Mouse (Mus musculus) C2C12 (cell line): Measurements from ENCODE around the gene Thap3. TPM values are rescaled to one million over a fixed set of nuclear protein-coding genes. Genes with fewer than 3 reads are reported as not detected.

Source experiments
- H3K27me3 ChIP-seq: one replicate; pipeline ENCODE4 v1.6.1; 2011; ENCODE audit not compliant: control insufficient read depth, insufficient read depth, insufficient read length
- H3K36me3 ChIP-seq: one replicate; pipeline ENCODE4 v1.6.1; 2011; ENCODE audit not compliant: control insufficient read depth, insufficient read depth
- H3K4me3 ChIP-seq: one replicate; pipeline ENCODE4 v1.5.1; 2011; ENCODE audit warnings: mild to moderate bottlenecking, control low read depth; ENCODE audit not compliant: poor library complexity, insufficient read depth, severe bottlenecking
- H3K79me2 ChIP-seq: one replicate; pipeline ENCODE4 v1.6.1; 2011; ENCODE audit not compliant: control insufficient read depth, insufficient read depth
- H3K79me3 ChIP-seq: one replicate; pipeline ENCODE4 v1.6.1; 2011; ENCODE audit warnings: low read depth, control low read depth
- H3ac ChIP-seq: one replicate; pipeline ENCODE3; 2011; ENCODE audit warnings: low read depth; ENCODE audit not compliant: control insufficient read depth, insufficient read length
- CEBPB ChIP-seq: IDR thresholded peaks from one replicate; pipeline ENCODE4 v1.6.1; 2011; ENCODE audit warnings: low read depth, mild to moderate bottlenecking, control low read depth, moderate library complexity
- CTCF ChIP-seq: IDR thresholded peaks from one replicate; pipeline ENCODE4 v1.5.1; 2011; ENCODE audit not compliant: control insufficient read depth, insufficient read depth, insufficient read length
- FOSL1 ChIP-seq: IDR thresholded peaks from one replicate; pipeline ENCODE4 v1.8.0; 2011; ENCODE audit warnings: mild to moderate bottlenecking, low read length; ENCODE audit not compliant: poor library complexity, insufficient read depth, severe bottlenecking
- MAX ChIP-seq: IDR thresholded peaks from one replicate; pipeline ENCODE4 v1.6.1; 2011; ENCODE audit warnings: mild to moderate bottlenecking, control low read depth
- MYOD1 ChIP-seq: IDR thresholded peaks from one replicate; pipeline ENCODE4 v1.6.1; 2011; ENCODE audit warnings: low read depth; ENCODE audit not compliant: control insufficient read depth, insufficient read length
- MYOG ChIP-seq: IDR thresholded peaks from one replicate; pipeline ENCODE4 v1.6.1; 2011; ENCODE audit not compliant: control insufficient read depth, insufficient read length; ENCODE audit errors: extremely low read depth
- USF1 ChIP-seq: IDR thresholded peaks from one replicate; pipeline ENCODE4 v1.6.1; 2011; ENCODE audit warnings: low read depth, mild to moderate bottlenecking, control low read depth, moderate library complexity
- polyA plus RNA-seq: library from polyadenylated mRNA; unstranded; fragments of >200 nt; fragmentation: generic; extraction: Trizol; gene quantifications from one replicate; pipeline ENCODE4 v1.2.1, GENCODE M21; 2012; ENCODE audit warnings: missing spikeins

Gene Thap3
- polyA plus RNA-seq, 1 experiment = 32.8 TPM

DNA sequence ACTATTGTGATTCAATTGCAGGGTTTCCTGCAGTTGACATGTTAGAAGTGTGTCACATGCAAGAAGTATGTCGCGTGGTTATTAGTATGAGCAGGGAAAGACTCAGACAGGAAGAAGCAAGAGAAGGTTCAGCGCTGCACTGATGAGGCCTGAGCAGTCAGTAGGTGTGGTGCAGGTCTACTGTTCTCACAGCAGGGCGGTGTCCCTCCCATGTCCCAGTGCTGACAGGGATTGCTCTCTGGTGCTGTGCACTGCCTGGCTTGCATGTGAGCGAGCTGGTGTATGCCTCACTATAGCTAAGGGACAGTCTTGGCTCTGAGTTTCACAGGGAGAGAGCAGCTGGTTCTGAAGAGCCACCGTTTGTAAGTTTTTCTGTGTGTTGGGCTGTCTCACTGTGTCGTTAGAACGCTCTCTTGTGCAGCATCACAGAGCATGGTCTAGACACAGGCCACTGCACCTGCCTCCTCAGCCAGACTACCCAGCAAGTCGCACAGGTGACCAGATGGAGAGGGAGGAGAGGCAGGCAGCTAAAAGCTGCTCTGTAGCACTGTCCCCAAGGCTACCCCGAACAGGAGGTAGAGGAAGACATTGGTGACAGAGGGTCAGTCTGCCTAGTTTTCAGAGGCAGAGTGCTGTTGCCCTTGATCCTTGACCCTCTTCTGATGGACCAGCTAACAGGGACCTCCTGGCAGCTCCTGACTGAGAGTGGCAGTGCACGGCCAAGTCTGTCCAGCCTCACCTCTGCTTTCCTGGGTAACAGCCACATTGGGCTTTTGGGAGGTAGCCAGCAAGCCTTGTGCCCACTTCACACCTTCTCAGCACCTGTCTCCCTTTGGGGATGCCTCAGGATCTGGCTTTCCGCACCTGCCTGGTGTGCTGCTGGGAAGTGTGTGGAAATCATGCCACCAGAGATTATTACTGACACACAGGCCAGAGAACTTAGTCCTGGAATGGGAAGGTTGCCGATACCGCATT is 40.0 kb downstream of the Thap3 start:
- Histone ChIP-seq H3ac (no peak overlapping the region), H3K36me3 (peaks cover 34% of the 10 kb centered on the region), H3K79me2 (peaks cover 57% of the 10 kb centered on the region)

DNA sequence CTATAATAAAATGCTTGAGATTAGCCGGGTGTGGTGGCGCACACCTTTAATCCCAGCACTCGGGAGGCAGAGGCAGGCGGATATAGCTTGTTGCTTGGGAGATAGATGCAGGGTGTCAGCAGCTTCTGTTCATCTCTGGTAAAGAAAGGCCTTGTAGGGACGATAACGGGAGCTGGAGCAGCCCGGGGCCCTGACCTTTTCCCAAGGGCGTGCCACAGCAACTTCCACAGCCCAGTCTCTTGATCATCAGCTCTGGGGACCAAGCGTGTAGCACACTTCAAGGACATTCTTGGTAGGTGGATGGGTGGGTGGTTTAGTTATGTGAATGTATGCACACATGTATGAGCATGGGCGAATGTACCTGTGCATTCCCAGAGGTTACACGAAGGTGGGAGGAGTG is 42.6 kb downstream of the Thap3 start:
- no peak overlapping the region for H3ac ChIP-seq
- peaks cover 71% of the 10 kb centered on the region for H3K79me2 ChIP-seq
- no peak overlapping the region for H3K4me3 ChIP-seq
- H3K36me3 ChIP-seq = peaks cover 11% of the 10 kb centered on the region
- no peak for TF ChIP-seq MAX
- H3K27me3 ChIP-seq = no peaks in the 10 kb centered on the region
- peaks cover 48% of the 10 kb centered on the region for H3K79me3 ChIP-seq

More for the DNA sequence above, 40.0 kb downstream of the Thap3 start:
- peaks cover 34% of the 10 kb centered on the region for H3K79me3 ChIP-seq
- no peak overlapping the region for H3K4me3 ChIP-seq
- H3K27me3 ChIP-seq = no peaks in the 10 kb centered on the region
- no peak for TF ChIP-seq MYOD1
- TF ChIP-seq MYOG = no peak
- no peak for TF ChIP-seq CTCF
- TF ChIP-seq USF1 = no peak
- TF ChIP-seq FOSL1 = no peak
- no peak for TF ChIP-seq MAX
- no peak for TF ChIP-seq CEBPB

DNA sequence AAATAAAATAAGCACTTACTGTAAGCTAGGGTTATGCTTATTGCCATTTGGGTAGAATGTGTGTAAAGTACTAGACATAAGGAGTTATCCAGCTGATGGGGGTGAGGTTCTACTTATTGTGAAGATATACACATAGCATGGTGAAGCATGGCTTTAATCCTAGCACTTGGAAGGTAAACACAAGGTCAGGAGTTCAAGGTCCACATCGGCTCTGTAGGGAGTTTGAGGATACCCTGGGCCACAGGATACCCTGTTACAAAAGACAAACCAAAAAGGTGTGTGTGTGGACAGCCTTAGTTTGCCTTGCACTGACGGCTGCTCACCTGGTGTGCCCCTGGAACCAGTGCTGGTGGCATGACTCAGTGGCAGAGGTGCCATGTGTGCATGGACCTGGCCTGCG is 50.7 kb downstream of the Thap3 start:
- Histone ChIP-seq H3ac (no peak overlapping the region), H3K79me2 (peaks cover 91% of the 10 kb centered on the region), H3K4me3 (no peak overlapping the region), H3K79me3 (peaks cover 81% of the 10 kb centered on the region), H3K36me3 (peaks cover 8% of the 10 kb centered on the region), H3K27me3 (no peaks in the 10 kb centered on the region)
- no peak for TF ChIP-seq MAX
- TF ChIP-seq MYOD1 = no peak
- no peak for TF ChIP-seq CEBPB
- TF ChIP-seq MYOG = no peak
- no peak for TF ChIP-seq CTCF
- no peak for TF ChIP-seq USF1
- no peak for TF ChIP-seq FOSL1

DNA sequence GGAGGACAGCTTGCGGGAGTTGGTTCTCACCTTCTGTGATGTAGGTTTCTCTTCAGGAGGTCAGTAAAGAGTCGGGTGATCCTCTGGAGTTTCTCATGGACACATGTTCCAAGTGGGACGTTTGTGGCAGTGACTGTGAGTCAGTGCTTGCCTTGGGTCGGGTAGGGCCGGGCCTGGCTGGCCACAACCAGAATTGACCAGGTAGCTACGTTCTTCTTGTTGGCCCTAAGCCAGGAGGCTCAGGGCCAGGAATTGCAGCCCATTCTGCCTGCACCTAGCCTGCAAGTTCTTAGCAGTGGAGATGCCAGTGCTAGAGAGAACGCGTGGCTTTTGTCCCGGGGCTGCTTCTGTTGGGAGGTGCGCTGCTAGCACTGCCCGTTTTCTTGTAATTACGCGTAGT is 51.4 kb downstream of the Thap3 start:
- Histone ChIP-seq H3K36me3 (peaks cover 8% of the 10 kb centered on the region), H3K79me2 (peaks cover 89% of the 10 kb centered on the region), H3K4me3 (no peak overlapping the region), H3K27me3 (no peaks in the 10 kb centered on the region), H3K79me3 (peaks cover 81% of the 10 kb centered on the region), H3ac (no peak overlapping the region)
- TF ChIP-seq CEBPB = no peak
- no peak for TF ChIP-seq MYOG
- no peak for TF ChIP-seq MAX
- no peak for TF ChIP-seq USF1

DNA sequence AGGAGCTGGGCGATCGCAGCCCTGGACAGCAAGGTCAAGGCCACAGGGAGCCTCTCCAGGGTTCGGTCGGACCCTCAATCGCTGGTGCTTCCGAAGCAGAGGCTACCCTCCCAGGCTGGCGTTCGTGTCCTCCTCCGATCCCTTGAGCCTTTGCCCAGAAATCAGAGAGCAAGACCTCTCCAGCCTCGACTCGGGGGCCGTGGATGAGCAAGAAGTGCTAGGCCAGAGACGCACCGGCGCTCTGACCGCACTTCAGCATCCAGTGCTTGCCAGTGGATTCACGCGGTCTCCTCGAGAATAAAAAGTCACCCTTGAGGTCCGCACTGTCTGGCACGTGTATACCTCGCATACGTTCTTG is 54.6 kb downstream of the Thap3 start:
- TF ChIP-seq MYOD1 = no peak
- TF ChIP-seq FOSL1 = no peak
- no peak for TF ChIP-seq MYOG
- no peak for TF ChIP-seq USF1
- TF ChIP-seq MAX = no peak
- TF ChIP-seq CTCF = no peak
- TF ChIP-seq CEBPB = no peak
- peak overlapping the region; percentile 100 for H3K4me3 ChIP-seq
- H3ac ChIP-seq = peak overlapping the region; percentile 92
- H3K36me3 ChIP-seq = peaks cover 7% of the 10 kb centered on the region
- H3K79me3 ChIP-seq = peaks cover 52% of the 10 kb centered on the region
- H3K79me2 ChIP-seq = peaks cover 57% of the 10 kb centered on the region
- H3K27me3 ChIP-seq = no peaks in the 10 kb centered on the region

DNA sequence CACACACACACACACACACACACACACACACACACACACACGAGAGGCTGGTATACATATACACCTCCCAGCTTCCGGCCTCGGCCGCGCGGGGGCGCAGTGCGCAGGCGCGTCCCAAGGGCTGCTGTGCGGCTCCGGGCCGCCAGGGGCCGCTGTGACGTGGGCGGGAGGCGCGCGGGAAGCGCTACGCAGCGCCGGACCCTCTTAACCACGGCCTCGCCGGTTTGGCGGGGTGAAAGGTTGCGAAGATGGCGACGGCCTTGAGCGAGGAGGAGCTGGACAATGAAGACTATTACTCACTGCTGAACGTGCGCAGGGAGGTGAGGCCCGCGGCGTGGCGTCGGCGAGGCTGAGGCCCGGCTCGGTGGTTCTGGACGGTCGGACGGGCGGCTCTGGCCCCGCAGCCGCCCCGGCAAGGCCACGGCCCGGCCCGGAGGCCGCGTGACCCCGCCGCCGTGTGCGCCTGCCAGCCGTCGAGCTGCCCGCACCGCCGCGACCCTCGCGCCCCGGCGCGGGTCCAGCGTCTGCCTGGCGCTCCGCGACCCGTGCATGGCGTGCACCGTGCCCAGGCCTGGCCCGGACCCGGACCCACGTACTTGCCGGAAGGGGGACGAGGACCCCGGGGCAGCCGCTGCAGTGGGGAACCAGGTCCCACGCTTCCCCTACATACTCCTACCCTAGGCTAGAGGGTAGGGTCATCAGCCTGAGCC is 55.1 kb downstream of the Thap3 start, which contains the start of gene Dnajc11:
Gene Dnajc11 (plus strand): TSS at position 187 of the 710 bp plus-strand sequence.
- Histone ChIP-seq H3K79me3 (peaks cover 47% of the 10 kb centered on the region), H3ac (peak within 1 kb of the TSS; percentile 92), H3K36me3 (peaks cover 3% of the 10 kb centered on the region), H3K4me3 (peak within 1 kb of the TSS; percentile 100), H3K27me3 (no peaks in the 10 kb centered on the region), H3K79me2 (peaks cover 51% of the 10 kb centered on the region)
- TF ChIP-seq MYOG (no peak), CEBPB (no peak), USF1 (no peak), MAX (peak; percentile 78), MYOD1 (no peak), CTCF (peak; percentile 100), FOSL1 (no peak)
